Mouse (Mus musculus): ENCODE measurements around the gene N4bp2.

GRCm38 (mm10) chr5:65763916-65764785 is 830 bp downstream of the N4bp2 start:
- TF ChIP-seq GATA1 (IDR thresholded peaks at IDR 0.05; ENCODE audit: low read length), result no peak
- TF ChIP-seq TAL1 (IDR thresholded peaks at IDR 0.05; ENCODE audit: low read length), result no peak
